ENCODE assay signal across 8 mouse cellular contexts in genomic region chr13:105054941-105055309, GRCm38 (mm10). TPM values are rescaled to one million over a fixed set of nuclear protein-coding genes. Genes with fewer than 3 reads are reported as not detected.
DNase-seq lines count a peak whose midpoint lies in the region; ATAC-seq lines count a peak whose summit lies in the region.

No protein-coding gene starts in this region.

- peak overlapping the region; percentile 90 for H3K4me2 ChIP-seq in heart, embryonic 15.5 days
- peak overlapping the region; percentile 83 for H3K4me2 ChIP-seq in hindbrain, embryonic 15.5 days
- peak overlapping the region; percentile 88 for H3K4me2 ChIP-seq in midbrain, embryonic 14.5 days (ENCODE audit: low read length)

- no peak for DNase-seq in heart, postnatal 14 days
- no peak for DNase-seq in midbrain, embryonic 14.5 days
- no peak for DNase-seq in layer of hippocampus, adult 8-10 months (ENCODE audit: low spot score in 2 of 2)
- DNase-seq in embryo, embryonic 10.5 days (ENCODE audit: low spot score) = no peak
- no peak for DNase-seq in cerebellum, postnatal 10 days

- H3K27me3 ChIP-seq in heart, embryonic 15.5 days = 0 out of 2 replicates have a peak, but pooled peaks cover 2% of the 10 kb centered on the region
- 0 out of 2 replicates have a peak, but pooled peaks cover 3% of the 10 kb centered on the region for H3K27me3 ChIP-seq in hindbrain, embryonic 15.5 days
- 0 out of 2 replicates have a peak, but pooled peaks cover 3% of the 10 kb centered on the region for H3K27me3 ChIP-seq in midbrain, embryonic 14.5 days (ENCODE audit: control insufficient read depth, insufficient read depth, low read length)

- intact Hi-C loops in heart, postnatal 14 days (cut with DNase I) = loop anchor here (5.0 kb wide), 2 partner anchors 167 to 238 kb away; partner anchors contain the start of gene Cwc27

- peak overlapping the region; percentile 70 for H3K4me3 ChIP-seq in heart, embryonic 15.5 days
- peak overlapping the region; percentile 81 for H3K4me3 ChIP-seq in hindbrain, embryonic 15.5 days
- H3K4me3 ChIP-seq in midbrain, embryonic 14.5 days (replicated peaks; ENCODE audit: low read depth, low read length) = peak overlapping the region; percentile 65

- no peaks in the 10 kb centered on the region for H3K9me3 ChIP-seq in heart, embryonic 15.5 days (replicated peaks)
- no peaks in the 10 kb centered on the region for H3K9me3 ChIP-seq in hindbrain, embryonic 15.5 days
- H3K9me3 ChIP-seq in midbrain, embryonic 14.5 days (ENCODE audit: control insufficient read depth, low read length) = no peaks in the 10 kb centered on the region

- WGBS in heart, embryonic 15.5 days = 0% methylated on average over 8 of the region's 8 CpGs
- WGBS in hindbrain, embryonic 15.5 days = 0% methylated on average over 8 of the region's 8 CpGs
- 1% methylated on average over 8 of the region's 8 CpGs for WGBS in midbrain, embryonic 14.5 days

- H3K4me1 ChIP-seq in heart, embryonic 15.5 days (replicated peaks) = peaks cover 15% of the 10 kb centered on the region
- H3K4me1 ChIP-seq in hindbrain, embryonic 15.5 days (replicated peaks) = peaks cover 36% of the 10 kb centered on the region
- H3K4me1 ChIP-seq in midbrain, embryonic 14.5 days (ENCODE audit: control insufficient read depth, insufficient read depth, low read length) = peaks cover 14% of the 10 kb centered on the region

- H3K9ac ChIP-seq in heart, embryonic 15.5 days = peak overlapping the region; percentile 69
- H3K9ac ChIP-seq in hindbrain, embryonic 15.5 days = peak overlapping the region; percentile 74
- H3K9ac ChIP-seq in midbrain, embryonic 14.5 days (replicated peaks; ENCODE audit: low read length) = peak overlapping the region; percentile 72

- no peaks in the 10 kb centered on the region for H3K36me3 ChIP-seq in heart, embryonic 15.5 days
- H3K36me3 ChIP-seq in hindbrain, embryonic 15.5 days = no peaks in the 10 kb centered on the region
- no peaks in the 10 kb centered on the region for H3K36me3 ChIP-seq in midbrain, embryonic 14.5 days (ENCODE audit: control insufficient read depth, insufficient read depth, low read length)

- no peak for ATAC-seq in heart, embryonic 15.5 days (replicated peaks; ENCODE audit: insufficient number of reproducible peaks, insufficient read depth, low FRiP score, low read depth)
- ATAC-seq in common myeloid progenitor, adult 5-6 weeks (replicated peaks; ENCODE audit: low read depth, poor library complexity, severe bottlenecking) = 0 out of 2 replicates have a peak, but pooled peaks have one; percentile 2
- ATAC-seq in hindbrain, embryonic 15.5 days (ENCODE audit: low FRiP score, low read depth) = peak; percentile 57
- no peak; the same call in none of the 2 replicates for ATAC-seq in midbrain, embryonic 14.5 days (ENCODE audit: low FRiP score, low TSS enrichment)

- H3K27ac ChIP-seq in heart, embryonic 15.5 days = peak overlapping the region; percentile 69
- H3K27ac ChIP-seq in hindbrain, embryonic 15.5 days (replicated peaks) = peak overlapping the region; percentile 94
- H3K27ac ChIP-seq in midbrain, embryonic 14.5 days (replicated peaks; ENCODE audit: low read depth, low read length) = peak overlapping the region; percentile 90

RNA-seq across cellular contexts. Expression of gene Rgs7bp, which starts 0.2 kb away (rescaled TPM):
- 2.7 and 3.2 TPM in 2 replicates for polyA plus RNA-seq in heart, embryonic 15.5 days (2015; fragmentation: Nextera tagmentation; extraction: Ambion mirVana)
- 1 to 10 TPM; 3.8 to 4.3 TPM for total RNA-seq in heart, postnatal 14 days (2021)
- total RNA-seq in common myeloid progenitor, adult 5-6 weeks (2017) = 1.7 and 3.0 TPM in 2 replicates
- polyA plus RNA-seq in hindbrain, embryonic 15.5 days (2015; fragmentation: Nextera tagmentation; extraction: Ambion mirVana) = 8.6 and 9.5 TPM in 2 replicates
- 3.7 and 5.0 TPM in 2 replicates for polyA plus RNA-seq in midbrain, embryonic 14.5 days (2014; fragmentation: Nextera tagmentation; extraction: Ambion mirVana)
- 100 to 1,000 TPM; 119 to 157 (median 137) TPM for total RNA-seq in layer of hippocampus, adult 8-10 months (2022)

RNA-seq across cellular contexts. Expression of gene 4933425L06Rik, which starts 27.0 kb away (rescaled TPM):
- not detected in 2 replicates for polyA plus RNA-seq in heart, embryonic 15.5 days (2015; fragmentation: Nextera tagmentation; extraction: Ambion mirVana)
- total RNA-seq in heart, postnatal 14 days (2021) = not detected
- total RNA-seq in common myeloid progenitor, adult 5-6 weeks (2017) = not detected in 2 replicates
- not detected in 2 replicates for polyA plus RNA-seq in hindbrain, embryonic 15.5 days (2015; fragmentation: Nextera tagmentation; extraction: Ambion mirVana)
- polyA plus RNA-seq in midbrain, embryonic 14.5 days (2014; fragmentation: Nextera tagmentation; extraction: Ambion mirVana) = not detected in 2 replicates
- not detected for total RNA-seq in layer of hippocampus, adult 8-10 months (2022)

Comparison
In these comparisons a context has a peak if more than half of its experiments do, and no peak if none do; other contexts are left out.
1. ATAC-seq: peak in common myeloid progenitor, adult 5-6 weeks (single experiment) and hindbrain, embryonic 15.5 days (single experiment); none in heart, embryonic 15.5 days (single experiment) and midbrain, embryonic 14.5 days (single experiment).
2. RNA of gene Rgs7bp, which starts 0.2 kb away (total RNA-seq): 119 to 157 TPM in layer of hippocampus, adult 8-10 months; 3.8 to 4.3 TPM in heart, postnatal 14 days and 1.7 to 3.0 TPM in common myeloid progenitor, adult 5-6 weeks; every median in the first group is over 10 times any median in the second.
3. Peak in every context shown above with its lines, with median percentiles within 50 percentile points of each other: H3K27ac ChIP-seq, H3K4me2 ChIP-seq, H3K4me3 ChIP-seq and H3K9ac ChIP-seq.